ENCODE assay signal across 8 mouse cellular contexts in genomic region chr7:132930055-132930454, GRCm38 (mm10). TPM values are rescaled to one million over a fixed set of nuclear protein-coding genes. Genes with fewer than 3 reads are reported as not detected.
DNase-seq lines count a peak whose midpoint lies in the region; ATAC-seq and TF ChIP-seq lines count a peak whose summit lies in the region.

No protein-coding gene starts in this region.

- no peak overlapping the region; the same call in 1 of the 2 replicates for H3K27ac ChIP-seq in heart, adult 2 months
- no peak overlapping the region for H3K27ac ChIP-seq in forebrain, embryonic 11.5 days (ENCODE audit: low read depth, low read length)
- no peak overlapping the region for H3K27ac ChIP-seq in limb, embryonic 15.5 days

- H3K4me2 ChIP-seq in forebrain, embryonic 11.5 days (ENCODE audit: low read depth, low read length, severe bottlenecking) = peak overlapping the region; percentile 49; the same call in 1 of the 2 replicates
- H3K4me2 ChIP-seq in limb, embryonic 15.5 days = peak overlapping the region; percentile 51

- no peak for TF ChIP-seq POLR2A in heart, adult 2 months (IDR thresholded peaks at IDR 0.05; ENCODE audit: insufficient read depth, low read depth, low read length)

- H3K9me3 ChIP-seq in forebrain, embryonic 11.5 days (ENCODE audit: control insufficient read depth, low read length) = no peaks in the 10 kb centered on the region
- no peaks in the 10 kb centered on the region for H3K9me3 ChIP-seq in limb, embryonic 15.5 days

- no peak overlapping the region; the same call in 1 of the 2 replicates for H3K9ac ChIP-seq in heart, adult 2 months (ENCODE audit: low read depth, low read length)
- peak overlapping the region; percentile 63; the same call in 1 of the 2 replicates for H3K9ac ChIP-seq in forebrain, embryonic 11.5 days (ENCODE audit: low read length)
- peak overlapping the region; percentile 76; the same call in 1 of the 2 replicates for H3K9ac ChIP-seq in limb, embryonic 15.5 days

- peak overlapping the region; percentile 89; the same call in 1 of the 2 replicates for H3K4me3 ChIP-seq in heart, adult 2 months
- peak overlapping the region; percentile 97 for H3K4me3 ChIP-seq in forebrain, embryonic 11.5 days (ENCODE audit: low read depth, low read length)
- H3K4me3 ChIP-seq in limb, embryonic 15.5 days = peak overlapping the region; percentile 95

- no peak for DNase-seq in heart, adult 2 months
- DNase-seq in heart, postnatal 36 days = no peak
- peak; percentile 18 for DNase-seq in CD4-positive helper T cell, adult 2 months (ENCODE audit: low read depth, low spot score)
- no peak for DNase-seq in forebrain, embryonic 11.5 days (ENCODE audit: low spot score)
- DNase-seq in thymus, postnatal 4 days = peak; percentile 19
- DNase-seq in adrenal gland, postnatal 4 days (ENCODE audit: low spot score in 2 of 2) = no peak
- DNase-seq in frontal cortex, postnatal 25 days (ENCODE audit: low spot score in 2 of 2) = no peak

- H3K79me2 ChIP-seq in heart, adult 2 months (replicated peaks; ENCODE audit: control insufficient read depth, insufficient read depth, low read length) = peaks cover 2% of the 10 kb centered on the region; the same call in 1 of the 2 replicates

- no peak for ATAC-seq in forebrain, embryonic 11.5 days (replicated peaks; ENCODE audit: low FRiP score)
- ATAC-seq in limb, embryonic 15.5 days (ENCODE audit: insufficient number of reproducible peaks, low FRiP score, low TSS enrichment, low read depth) = no peak

- peak; percentile 48 for TF ChIP-seq CTCF in heart, adult 2 months (IDR thresholded peaks at IDR 0.05)

- H3K27me3 ChIP-seq in heart, adult 2 months (ENCODE audit: control insufficient read depth, insufficient read depth, low read length) = no peaks in the 10 kb centered on the region
- H3K27me3 ChIP-seq in forebrain, embryonic 11.5 days (ENCODE audit: control insufficient read depth, insufficient read depth, low read length) = no peaks in the 10 kb centered on the region
- H3K27me3 ChIP-seq in limb, embryonic 15.5 days = no peaks in the 10 kb centered on the region

- 92% methylated on average over 5 of the region's 5 CpGs for WGBS in heart, adult 2 months
- WGBS in forebrain, embryonic 11.5 days = 86% methylated on average over 5 of the region's 5 CpGs
- WGBS in limb, embryonic 15.5 days = 82% methylated on average over 5 of the region's 5 CpGs

- peaks cover 2% of the 10 kb centered on the region for H3K4me1 ChIP-seq in heart, adult 2 months (ENCODE audit: control insufficient read depth, insufficient read depth, low read length)
- peaks cover 3% of the 10 kb centered on the region; the same call in 1 of the 2 replicates for H3K4me1 ChIP-seq in forebrain, embryonic 11.5 days (replicated peaks; ENCODE audit: control insufficient read depth, insufficient read depth, low read length)
- peaks cover 12% of the 10 kb centered on the region for H3K4me1 ChIP-seq in limb, embryonic 15.5 days

- peaks cover 6% of the 10 kb centered on the region for H3K36me3 ChIP-seq in heart, adult 2 months (ENCODE audit: control insufficient read depth, insufficient read depth, low read length)
- no peaks in the 10 kb centered on the region for H3K36me3 ChIP-seq in forebrain, embryonic 11.5 days (ENCODE audit: control insufficient read depth, insufficient read depth, low read length)
- no peaks in the 10 kb centered on the region for H3K36me3 ChIP-seq in limb, embryonic 15.5 days

- intact Hi-C loops in heart, adult 2 months (cut with DNase I) = loop anchor here (2.0 to 5.0 kb wide), 3 partner anchors 72 to 192 kb away; partner anchors contain the start of genes Ctbp2, Eef1akmt2 and Fgfr2
- intact Hi-C loops in heart, postnatal 36 days (cut with DNase I) = loop anchor here (5.0 kb wide), 3 partner anchors 72 to 192 kb away; partner anchors contain the start of genes Ctbp2, Eef1akmt2 and Fgfr2

- TF ChIP-seq EP300 in heart, adult 2 months (IDR thresholded peaks at IDR 0.05; ENCODE audit: insufficient read depth, low read depth, low read length) = no peak

RNA-seq across cellular contexts. Expression of gene Zranb1, which starts 0.9 kb away (rescaled TPM):
- total RNA-seq in heart, adult 2 months (2021) = 10 to 100 TPM; 31.5 to 37.2 TPM
- polyA plus RNA-seq in heart, adult 2 months (2012; rRNA removed) = 8.2 and 17.6 TPM in 2 replicates
- 10 to 100 TPM; 36.3 to 41.7 TPM for total RNA-seq in heart, postnatal 36 days (2021)
- polyA plus RNA-seq in forebrain, embryonic 11.5 days (2014; fragmentation: Nextera tagmentation; extraction: Ambion mirVana) = 18.0 and 18.1 TPM in 2 replicates
- polyA plus RNA-seq in limb, embryonic 15.5 days (2015; fragmentation: Nextera tagmentation; extraction: Ambion mirVana) = 13.6 and 16.2 TPM in 2 replicates
- total RNA-seq in adrenal gland, postnatal 4 days (2021) = 10 to 100 TPM; 45.8 to 47.1 TPM

Comparison
In these comparisons a context has a peak if more than half of its experiments do, and no peak if none do; other contexts are left out.
1. DNase-seq: peak in CD4-positive helper T cell, adult 2 months (single experiment) and thymus, postnatal 4 days (single experiment); none in heart, adult 2 months (0 of 2), heart, postnatal 36 days (0 of 2), forebrain, embryonic 11.5 days (single experiment), adrenal gland, postnatal 4 days (0 of 2) and frontal cortex, postnatal 25 days (0 of 2).
2. Peak in every context shown above with its lines, with median percentiles within 50 percentile points of each other: H3K4me3 ChIP-seq.